Mouse (Mus musculus): ENCODE measurements around the gene Mta3.

Mta3 gene

GRCm38 (mm10) chr17:83805078-83805477, 99.1 kb downstream of the Mta3 start:
- ATAC-seq (ENCODE audit: insufficient number of reproducible peaks, low FRiP score, low TSS enrichment): no peak

GRCm38 (mm10) chr17:83807345-83807744, 101.4 kb downstream of the Mta3 start:
- ATAC-seq (ENCODE audit: insufficient number of reproducible peaks, low FRiP score, low TSS enrichment): no peak

- ATAC-seq (ENCODE audit: insufficient number of reproducible peaks, low FRiP score, low TSS enrichment): no peak
These were observed 101.9 kb downstream of the Mta3 start for GRCm38 (mm10) chr17:83807778-83808398.

DNA sequence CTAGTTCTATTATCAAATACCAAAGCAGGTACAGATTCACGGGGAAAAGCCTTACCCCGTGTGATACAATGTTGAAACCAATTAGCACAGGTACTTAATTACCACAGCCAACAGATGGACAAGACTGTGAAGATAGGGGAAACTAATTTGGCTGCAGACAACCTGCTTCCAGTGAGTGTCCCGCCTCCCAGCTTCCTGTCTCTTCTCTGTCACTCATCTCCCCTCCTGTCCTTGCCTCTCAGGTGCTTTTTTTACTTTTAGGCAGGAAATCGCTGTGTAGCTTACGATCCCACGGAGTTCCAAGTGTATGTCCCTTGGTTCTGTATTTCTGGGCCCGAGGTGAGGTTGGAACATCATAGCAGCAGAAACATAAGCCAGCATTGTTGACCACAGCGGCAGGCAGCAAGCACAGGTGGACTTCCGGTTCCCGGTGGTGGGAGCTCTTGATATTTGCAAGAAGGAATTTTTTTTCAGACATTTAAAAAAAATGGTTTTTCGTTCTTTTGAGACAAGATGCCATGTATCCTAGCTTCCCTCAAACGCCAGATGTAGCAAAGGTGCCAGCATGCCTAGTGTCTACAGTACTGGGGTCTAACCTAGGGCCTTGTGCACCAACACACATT, 102.6 kb downstream of the Mta3 start:
- ATAC-seq (ENCODE audit: insufficient number of reproducible peaks, low FRiP score, low TSS enrichment): no peak

GRCm38 (mm10) chr17:83809197-83809829, 103.3 kb downstream of the Mta3 start:
- no peak for ATAC-seq (ENCODE audit: insufficient number of reproducible peaks, low FRiP score, low TSS enrichment)

DNA sequence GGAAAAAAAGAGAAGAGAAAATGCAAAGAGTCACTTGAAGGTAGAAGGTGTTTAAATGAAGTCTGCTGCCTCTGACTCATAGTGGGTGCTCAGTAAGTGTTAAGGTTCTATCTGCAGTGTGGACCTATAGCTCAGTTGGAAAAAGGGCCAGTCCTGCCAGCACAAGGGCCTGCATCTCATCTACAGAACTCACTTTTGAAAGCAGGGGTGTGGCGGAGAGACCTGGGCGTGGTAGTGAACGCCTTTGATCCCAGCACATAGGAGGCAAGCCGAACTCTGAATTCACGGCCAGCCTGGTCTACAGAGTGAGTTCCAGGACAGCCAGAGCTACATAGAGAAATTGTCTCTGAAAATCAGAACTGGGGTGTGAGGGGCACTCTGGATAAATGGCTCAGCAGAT, 104.3 kb downstream of the Mta3 start:
- no peak for ATAC-seq (ENCODE audit: insufficient number of reproducible peaks, low FRiP score, low TSS enrichment)

DNA sequence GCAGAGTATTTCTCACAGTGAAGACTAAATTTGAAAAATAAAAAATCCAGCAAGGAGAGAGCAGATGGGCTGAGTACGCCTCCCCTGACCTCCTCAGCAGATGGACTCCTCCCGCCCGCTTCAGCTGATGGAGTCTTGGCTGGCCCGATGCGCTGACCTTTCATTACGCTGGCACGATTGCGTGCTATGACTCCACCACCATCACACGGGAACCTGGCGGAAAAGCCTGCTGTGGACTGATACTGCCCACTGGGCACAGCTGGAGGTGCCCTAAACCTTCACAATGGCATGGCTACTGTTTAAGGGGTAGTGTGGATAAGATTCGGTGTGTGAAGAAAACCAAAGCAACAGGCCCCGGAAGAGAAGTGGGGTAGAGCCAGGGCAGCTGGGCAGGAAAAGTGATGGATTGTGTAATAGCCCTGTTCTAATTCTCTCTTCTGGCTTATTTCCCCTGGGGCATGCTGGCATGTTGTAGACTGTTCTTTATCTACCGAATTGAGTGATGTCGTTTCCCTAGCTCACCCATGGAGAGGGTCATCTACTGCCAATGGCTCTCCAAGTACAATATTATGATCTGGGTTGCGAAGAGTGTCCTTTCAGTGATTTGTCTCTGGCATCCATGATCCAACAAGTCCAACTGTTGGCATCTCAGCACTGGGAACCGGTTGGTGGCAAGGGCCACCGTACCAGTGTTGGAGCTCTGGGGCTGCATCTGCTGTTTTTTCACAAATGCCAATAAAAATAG, 106.4 kb downstream of the Mta3 start:
- ATAC-seq (ENCODE audit: insufficient number of reproducible peaks, low FRiP score, low TSS enrichment): peak; percentile 87

DNA sequence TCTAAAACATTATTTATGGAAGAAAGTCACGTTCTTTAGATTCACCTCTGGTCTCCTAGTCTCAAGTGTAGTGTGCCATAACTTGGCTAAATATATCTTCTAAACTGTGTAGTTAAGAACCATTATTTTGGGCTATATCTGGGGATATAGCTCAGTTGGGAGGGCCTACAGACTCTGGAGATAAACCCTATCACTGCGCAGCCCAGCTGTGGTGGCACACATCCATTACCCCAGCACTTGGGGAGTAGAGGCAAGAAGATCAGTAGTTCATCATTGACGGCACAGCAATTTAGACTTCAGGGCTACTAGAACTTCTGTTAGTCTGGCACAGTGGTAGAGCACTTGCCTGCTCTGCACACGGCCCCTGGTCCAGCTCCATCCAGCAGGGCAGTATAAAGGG, 107.1 kb downstream of the Mta3 start:
- ATAC-seq (ENCODE audit: insufficient number of reproducible peaks, low FRiP score, low TSS enrichment): no peak

DNA sequence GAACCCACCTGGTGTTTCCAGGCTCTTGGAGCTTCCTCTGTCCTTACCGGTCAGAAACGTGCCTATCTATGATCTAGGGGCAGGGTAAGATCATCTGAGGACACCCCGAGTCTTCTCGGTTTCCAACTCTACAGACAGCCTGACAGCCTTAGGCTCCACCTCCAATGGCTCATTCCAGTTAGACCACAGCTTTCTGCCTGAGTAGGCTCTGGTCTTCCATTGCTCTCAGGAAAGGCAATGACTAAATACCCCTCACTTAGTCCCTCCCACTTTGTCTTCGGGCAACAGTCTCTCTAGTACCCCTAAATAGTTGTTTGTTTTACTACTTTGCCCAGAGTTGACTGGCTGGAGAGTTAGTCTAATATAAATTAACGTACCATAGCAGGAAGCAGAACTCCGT, 111.0 kb downstream of the Mta3 start:
- no peak for ATAC-seq (ENCODE audit: insufficient number of reproducible peaks, low FRiP score, low TSS enrichment)

DNA sequence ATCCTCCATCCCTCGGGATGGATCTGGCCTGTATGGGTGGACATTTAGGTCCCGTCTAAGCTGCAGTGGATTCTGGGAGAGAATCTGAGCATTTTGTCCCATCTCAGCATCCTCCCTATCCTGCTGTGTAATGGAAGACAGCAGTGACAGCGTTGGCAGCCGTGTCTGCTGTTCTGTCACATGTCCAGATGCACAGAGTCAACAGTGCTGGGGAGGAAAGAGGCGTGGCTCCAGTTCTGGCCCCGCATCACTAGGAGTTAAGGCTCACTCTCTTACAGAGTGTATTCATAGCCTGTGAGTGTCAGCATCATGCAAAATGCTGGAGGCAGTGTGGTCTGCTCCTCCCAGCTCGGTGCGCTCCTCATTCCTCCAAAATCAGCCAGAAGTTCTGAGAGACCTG, 113.5 kb downstream of the Mta3 start:
- no peak for ATAC-seq (ENCODE audit: insufficient number of reproducible peaks, low FRiP score, low TSS enrichment)

DNA sequence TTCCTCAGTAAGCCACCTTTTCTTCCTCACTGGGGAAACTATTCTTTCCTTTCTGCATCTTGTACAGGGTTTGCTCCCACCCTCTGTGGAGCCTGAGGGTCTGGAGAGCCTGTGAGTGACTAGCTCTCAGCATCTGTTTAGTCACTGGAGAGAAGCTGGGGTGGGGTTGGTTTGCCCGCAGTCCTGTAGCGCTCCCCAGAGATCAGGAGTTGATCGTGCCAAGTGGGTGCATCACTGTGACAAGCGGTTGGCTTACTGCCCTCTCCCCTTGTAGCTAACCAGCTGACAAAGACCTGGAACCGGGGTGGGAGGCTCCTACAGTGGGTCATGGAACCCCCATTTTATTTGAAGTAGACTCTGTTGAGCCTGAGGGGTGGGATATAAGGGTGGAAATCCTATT, 114.7 kb downstream of the Mta3 start:
- no peak for ATAC-seq (ENCODE audit: insufficient number of reproducible peaks, low FRiP score, low TSS enrichment)

- no peak for ATAC-seq (ENCODE audit: insufficient number of reproducible peaks, low FRiP score, low TSS enrichment)
These were observed 115.9 kb downstream of the Mta3 start for GRCm38 (mm10) chr17:83821876-83822275.

DNA sequence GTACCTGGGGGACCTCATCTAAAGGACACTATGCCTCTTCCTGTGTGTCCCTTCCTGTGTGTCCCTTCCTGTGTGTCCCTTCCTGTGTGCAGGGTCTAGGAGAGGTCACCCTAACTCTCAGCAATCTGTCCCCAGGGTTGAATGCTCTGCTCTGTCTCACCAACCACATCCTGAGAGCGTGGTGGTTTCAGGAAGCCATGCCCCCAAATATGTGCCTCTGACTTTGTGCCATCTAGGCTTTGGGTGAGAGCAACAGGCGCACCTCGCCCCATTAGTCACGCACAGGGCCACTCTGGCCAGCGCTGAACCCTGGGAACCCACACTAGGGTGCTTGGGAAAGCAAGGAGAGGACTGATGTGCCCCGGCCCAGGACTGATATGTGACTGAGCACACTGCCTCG, 117.9 kb downstream of the Mta3 start:
- ATAC-seq (ENCODE audit: insufficient number of reproducible peaks, low FRiP score, low TSS enrichment): no peak

GRCm38 (mm10) chr17:83829356-83829755, 123.4 kb downstream of the Mta3 start:
- no peak for ATAC-seq (ENCODE audit: insufficient number of reproducible peaks, low FRiP score, low TSS enrichment)

- ATAC-seq (ENCODE audit: insufficient number of reproducible peaks, low FRiP score, low TSS enrichment): no peak
These were observed 124.8 kb downstream of the Mta3 start for GRCm38 (mm10) chr17:83830616-83831292.

DNA sequence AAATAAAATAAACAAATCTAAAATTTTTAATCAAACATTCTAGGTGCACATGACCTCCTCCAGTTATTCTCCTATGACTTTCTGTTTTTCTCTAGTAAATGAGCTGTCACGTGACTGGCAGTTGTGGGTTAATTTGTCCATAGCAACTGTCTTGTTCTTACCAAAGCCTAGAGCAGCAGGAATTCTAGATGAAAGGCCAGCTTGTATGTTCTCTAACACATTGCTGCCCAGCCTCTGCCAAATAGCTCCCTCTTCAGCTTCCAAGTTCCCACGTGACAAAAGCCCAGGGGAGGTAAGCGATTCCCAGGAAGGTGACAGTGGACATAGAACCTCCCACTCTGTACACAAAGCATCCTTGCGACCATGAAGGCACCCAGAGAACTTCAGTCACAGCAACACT, 128.2 kb downstream of the Mta3 start:
- no peak for ATAC-seq (ENCODE audit: insufficient number of reproducible peaks, low FRiP score, low TSS enrichment)

DNA sequence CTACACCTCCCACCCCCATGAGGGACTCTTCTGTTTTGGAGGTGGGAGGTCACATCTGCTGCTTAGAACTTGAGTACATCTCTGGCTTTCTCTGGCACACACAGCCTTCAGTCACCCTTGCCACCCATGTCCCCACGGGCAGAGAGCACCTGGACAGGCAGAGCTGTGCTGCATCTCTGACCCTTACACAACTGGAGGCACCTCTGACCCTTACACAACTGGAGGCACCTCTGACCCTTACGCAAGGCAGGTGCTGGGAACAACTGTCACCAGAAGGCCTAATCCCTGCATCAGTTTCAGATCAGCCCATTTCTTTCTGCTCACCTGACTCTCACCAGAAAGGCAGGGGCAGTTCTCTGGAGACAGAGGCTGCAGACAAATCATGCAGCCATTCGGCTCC, 130.1 kb downstream of the Mta3 start:
- ATAC-seq (ENCODE audit: insufficient number of reproducible peaks, low FRiP score, low TSS enrichment): no peak

DNA sequence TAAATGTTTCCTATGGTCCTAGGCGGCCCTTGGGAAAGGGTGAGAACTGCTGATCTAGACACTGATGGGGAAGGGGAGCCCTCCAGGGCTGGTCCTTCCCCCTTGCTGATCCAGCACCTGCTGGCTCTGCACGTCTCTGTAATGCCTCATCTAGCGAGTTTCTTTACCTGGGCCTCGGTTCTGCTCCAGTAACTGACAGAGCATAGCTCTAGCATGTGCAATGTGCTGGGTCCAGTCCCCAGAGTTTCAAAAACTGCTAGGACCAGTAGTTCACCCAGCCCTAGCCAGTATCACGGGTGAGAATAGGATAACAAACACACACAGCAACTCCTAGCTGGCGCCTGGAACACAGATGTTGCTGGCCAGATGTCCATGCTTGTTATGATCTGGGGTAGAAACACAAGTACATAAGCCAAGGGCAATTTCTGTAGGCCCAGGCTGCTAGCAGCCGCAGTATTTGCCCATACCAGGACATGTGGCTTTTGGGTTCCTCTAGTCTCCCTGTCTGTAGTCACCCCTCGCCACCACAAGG, 131.8 kb downstream of the Mta3 start:
- no peak for ATAC-seq (ENCODE audit: insufficient number of reproducible peaks, low FRiP score, low TSS enrichment)

DNA sequence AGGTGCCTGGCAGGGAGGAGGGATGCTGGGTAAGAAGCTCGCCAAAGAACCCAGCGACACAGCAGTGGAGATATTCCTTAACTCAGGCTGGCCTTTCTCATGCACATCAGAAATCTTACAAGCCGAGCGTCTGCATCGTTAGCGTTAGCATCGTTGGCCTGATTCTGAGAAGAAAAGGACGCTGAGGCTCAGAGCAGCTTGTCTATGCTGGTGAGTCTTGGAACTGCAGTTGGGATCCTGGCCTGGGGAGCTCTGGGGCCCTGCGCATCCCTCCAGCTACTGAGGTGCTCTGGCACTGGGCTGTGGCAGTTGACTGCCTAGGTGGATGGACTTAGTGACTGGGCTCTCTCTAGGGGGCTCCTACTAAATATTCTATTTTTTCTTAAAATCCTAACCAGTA, 133.2 kb downstream of the Mta3 start:
- ATAC-seq (ENCODE audit: insufficient number of reproducible peaks, low FRiP score, low TSS enrichment): no peak

- no peak for ATAC-seq (ENCODE audit: insufficient number of reproducible peaks, low FRiP score, low TSS enrichment)
These were observed 135.0 kb downstream of the Mta3 start for GRCm38 (mm10) chr17:83841011-83841410.

DNA sequence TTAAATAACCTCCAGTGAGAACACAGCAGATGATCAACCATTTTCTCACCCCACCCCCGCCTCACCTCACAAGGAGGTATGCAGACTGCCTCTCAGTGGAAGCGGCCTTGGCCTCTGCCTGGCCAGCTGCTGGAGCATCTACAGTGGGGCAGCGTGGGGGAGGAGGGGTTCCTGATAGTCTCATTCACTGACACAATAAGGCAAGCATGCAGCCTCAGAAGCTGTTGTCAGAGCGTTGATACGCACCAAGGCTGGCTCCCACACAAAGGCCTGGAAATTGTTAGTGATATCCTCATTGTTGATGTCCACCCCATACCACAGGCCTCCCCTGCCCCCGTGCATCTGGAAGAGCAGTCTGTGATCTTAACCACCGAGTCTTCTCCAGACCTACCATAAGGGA, 137.8 kb downstream of the Mta3 start:
- no peak for ATAC-seq (ENCODE audit: insufficient number of reproducible peaks, low FRiP score, low TSS enrichment)

All from cerebellum, adult (tissue).